Mouse (Mus musculus) stomach, embryonic 15.5 days (tissue): ENCODE results near the gene Kif26a. TPM values are rescaled to one million over a fixed set of nuclear protein-coding genes. Genes with fewer than 3 reads are reported as not detected.

Source experiments
- ATAC-seq: fragments of 200-750 bp; cut with Nextera tagmentation; 2 replicates; pipeline ENCODE4 v1.8.0; 2017; ENCODE audit warnings: low read depth, moderate number of reproducible peaks, moderate TSS enrichment; ENCODE audit not compliant: insufficient read depth, low FRiP score
- H3K27ac ChIP-seq: fragments of 300-500 bp; sonication (generic); 2 replicates; pipeline ENCODE4 v1.5.1; 2015; ENCODE audit warnings: mild to moderate bottlenecking, inconsistent platforms
- H3K27me3 ChIP-seq: fragments of 300-500 bp; sonication (generic); replicated peaks from 2 replicates; pipeline ENCODE4 v1.6.1; 2015; ENCODE audit warnings: inconsistent platforms
- H3K36me3 ChIP-seq: fragments of 300-500 bp; sonication (generic); 2 replicates; pipeline ENCODE4 v1.6.1; 2015; ENCODE audit warnings: inconsistent platforms
- H3K4me1 ChIP-seq: fragments of 300-500 bp; sonication (generic); 2 replicates; pipeline ENCODE4 v1.6.1; 2015; ENCODE audit warnings: inconsistent platforms
- H3K4me2 ChIP-seq: fragments of 300-500 bp; sonication (generic); 2 replicates; pipeline ENCODE4 v1.6.1; 2015; ENCODE audit warnings: mild to moderate bottlenecking, inconsistent platforms
- H3K4me3 ChIP-seq: fragments of 300-500 bp; sonication (generic); replicated peaks from 2 replicates; pipeline ENCODE4 v1.5.1; 2015; ENCODE audit warnings: inconsistent platforms
- H3K9ac ChIP-seq: fragments of 300-500 bp; sonication (generic); 2 replicates; pipeline ENCODE4 v1.6.1; 2015; ENCODE audit warnings: inconsistent platforms
- H3K9me3 ChIP-seq: fragments of 300-500 bp; sonication (generic); 2 replicates; pipeline ENCODE4 v1.6.1; 2016; ENCODE audit warnings: inconsistent platforms
- WGBS: fragments of 180-500 bp; shearing (Covaris S2); methylation state at CpG from one replicate; pipeline ENCODE4 v1.1.7; 2015; 5-methylcytosine and 5-hydroxymethylcytosine counted together
- polyA plus RNA-seq: library from polyadenylated mRNA; unstranded; fragments of >200 nt; fragmentation: Nextera tagmentation; extraction: Ambion mirVana; gene quantifications from 2 replicates; pipeline ENCODE4 v1.2.1, GENCODE M21; 2015

Kif26a gene
- polyA plus RNA-seq, result 2.9 and 3.2 TPM in 2 replicates

DNA sequence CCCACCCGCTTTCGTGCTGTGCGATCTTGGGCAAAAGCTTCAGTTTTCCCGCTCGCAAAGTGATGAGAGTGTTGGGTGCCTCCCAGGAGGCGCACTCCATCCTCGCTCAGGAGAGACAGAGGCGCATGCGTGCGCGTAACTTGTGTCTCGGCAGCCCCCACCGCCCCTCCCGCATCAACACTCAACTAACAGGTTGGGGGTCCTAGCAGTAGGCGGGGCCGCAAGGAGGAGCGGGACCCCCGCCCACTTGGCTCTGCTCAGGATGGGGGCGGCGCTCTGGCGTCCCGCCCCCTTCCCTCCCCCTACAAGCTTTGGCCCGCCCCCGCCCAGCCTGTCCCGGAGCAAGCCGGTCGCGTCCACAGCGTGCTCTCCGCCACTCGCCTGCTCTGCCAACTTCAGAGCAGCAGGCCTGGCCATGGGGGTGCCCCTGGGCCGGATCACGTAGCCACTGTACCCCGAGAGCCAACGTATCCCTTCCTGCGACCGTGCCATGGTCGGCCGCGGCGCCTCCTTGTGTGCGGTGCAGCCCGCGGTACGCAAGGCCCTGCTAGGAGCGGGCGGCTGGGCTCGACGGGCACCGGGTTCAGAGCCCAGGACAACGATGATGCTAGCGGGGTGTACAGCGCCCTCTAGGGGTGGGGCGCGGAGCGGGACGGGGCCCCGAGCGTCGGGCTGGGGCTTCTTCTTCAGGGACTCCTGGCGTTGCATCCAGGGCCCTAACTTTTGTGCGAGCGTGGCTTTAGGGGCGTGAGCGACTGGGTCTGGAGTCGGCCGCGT is at the start of gene Kif26a:
Gene Kif26a, plus strand, starts transcription at position 334 of the 777 bp plus-strand sequence.
- Histone ChIP-seq H3K9me3 (no peaks in the 10 kb centered on the region), H3K4me1 (peaks cover 35% of the 10 kb centered on the region), H3K4me2 (peak within 1 kb of the TSS; percentile 92), H3K9ac (peak within 1 kb of the TSS; percentile 52), H3K36me3 (no peaks in the 10 kb centered on the region), H3K27me3 (peaks cover 45% of the 10 kb centered on the region), H3K4me3 (peak within 1 kb of the TSS; percentile 54), H3K27ac (peak within 1 kb of the TSS; percentile 62; the same call in 1 of the 2 replicates)
- under 1% methylated on average over 67 of the region's 68 CpGs for WGBS
- ATAC-seq, result peak; percentile 64

DNA sequence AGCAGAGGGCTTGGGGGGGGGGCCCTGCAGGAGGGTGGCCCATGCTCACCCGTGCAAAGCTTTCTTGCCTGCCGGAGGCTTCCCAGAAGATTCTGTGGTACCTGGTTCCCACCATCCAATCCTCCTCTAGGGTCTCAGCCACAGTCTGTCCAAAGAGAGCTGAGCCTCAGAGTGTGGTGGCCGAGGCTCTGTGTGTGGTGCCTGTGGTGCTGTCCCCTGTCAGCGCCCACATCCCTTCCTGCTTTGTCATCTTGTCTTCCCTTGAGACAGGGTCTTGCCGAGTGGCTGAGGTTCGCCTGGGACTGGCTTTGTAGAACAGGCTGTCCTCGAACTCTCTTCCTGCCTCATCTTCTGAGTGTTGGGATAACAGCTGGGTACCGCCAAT is 49.3 kb upstream of the Kif26a start:
- WGBS, result 68% methylated on average over 8 of the region's 8 CpGs
- Histone ChIP-seq H3K9me3 (no peaks in the 10 kb centered on the region), H3K4me1 (peaks cover 6% of the 10 kb centered on the region; the same call in 1 of the 2 replicates), H3K4me3 (no peak overlapping the region), H3K27ac (no peak overlapping the region), H3K4me2 (no peak overlapping the region), H3K27me3 (no peaks in the 10 kb centered on the region), H3K36me3 (no peaks in the 10 kb centered on the region), H3K9ac (no peak overlapping the region)
- ATAC-seq, result no peak

DNA sequence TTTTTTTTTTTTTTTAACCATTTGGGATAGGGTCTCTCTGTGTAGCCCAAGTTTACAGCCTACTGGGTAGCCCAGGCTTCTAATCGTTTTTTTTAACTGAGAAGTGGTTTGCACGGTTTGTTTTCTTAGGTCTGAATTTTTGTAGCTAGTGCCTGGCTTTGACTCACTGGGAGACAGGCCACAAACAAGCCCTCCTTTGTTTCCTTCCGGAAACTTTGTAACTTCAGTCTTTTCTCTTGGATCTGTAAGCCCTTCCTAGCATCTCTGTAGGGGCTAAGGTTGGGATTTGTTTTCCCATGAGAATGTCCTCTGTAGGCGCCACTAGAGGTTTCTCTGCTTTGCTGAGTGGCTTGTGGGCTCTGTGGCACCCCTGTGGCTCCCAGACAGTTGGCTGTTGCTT is 45.9 kb upstream of the Kif26a start:
- Histone ChIP-seq H3K27me3 (no peaks in the 10 kb centered on the region), H3K4me2 (no peak overlapping the region), H3K9ac (no peak overlapping the region), H3K9me3 (no peaks in the 10 kb centered on the region), H3K36me3 (no peaks in the 10 kb centered on the region), H3K4me3 (no peak overlapping the region), H3K27ac (no peak overlapping the region), H3K4me1 (peaks cover 6% of the 10 kb centered on the region; the same call in 1 of the 2 replicates)
- no peak for ATAC-seq
- WGBS, result 75% methylated on average over 4 of the region's 4 CpGs

DNA sequence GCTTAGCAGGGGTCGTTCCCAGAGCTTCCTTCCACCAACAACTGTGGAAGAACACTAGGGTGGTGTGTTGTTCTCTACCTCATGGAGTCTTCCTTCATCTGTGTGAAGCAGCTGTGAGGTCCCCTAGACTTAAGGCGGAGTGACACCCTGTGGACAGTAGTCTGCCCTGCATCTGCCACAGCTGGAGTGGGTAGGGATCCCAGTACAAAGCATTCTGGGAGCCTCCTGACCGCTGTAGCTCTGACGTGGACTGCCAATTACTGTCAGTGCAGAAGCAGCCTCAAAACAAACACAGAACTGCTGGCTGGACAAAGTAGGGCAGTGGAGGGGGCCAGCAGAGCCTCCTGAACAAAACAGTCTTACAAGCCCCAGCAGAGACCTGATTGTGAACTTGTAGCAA is 45.0 kb upstream of the Kif26a start:
- Histone ChIP-seq H3K9me3 (no peaks in the 10 kb centered on the region), H3K4me3 (no peak overlapping the region), H3K9ac (no peak overlapping the region), H3K27ac (no peak overlapping the region), H3K4me2 (no peak overlapping the region), H3K36me3 (no peaks in the 10 kb centered on the region), H3K4me1 (peaks cover 5% of the 10 kb centered on the region; the same call in 1 of the 2 replicates), H3K27me3 (no peaks in the 10 kb centered on the region)
- ATAC-seq, result no peak
- WGBS, result 51% methylated on average over 4 of the region's 4 CpGs

DNA sequence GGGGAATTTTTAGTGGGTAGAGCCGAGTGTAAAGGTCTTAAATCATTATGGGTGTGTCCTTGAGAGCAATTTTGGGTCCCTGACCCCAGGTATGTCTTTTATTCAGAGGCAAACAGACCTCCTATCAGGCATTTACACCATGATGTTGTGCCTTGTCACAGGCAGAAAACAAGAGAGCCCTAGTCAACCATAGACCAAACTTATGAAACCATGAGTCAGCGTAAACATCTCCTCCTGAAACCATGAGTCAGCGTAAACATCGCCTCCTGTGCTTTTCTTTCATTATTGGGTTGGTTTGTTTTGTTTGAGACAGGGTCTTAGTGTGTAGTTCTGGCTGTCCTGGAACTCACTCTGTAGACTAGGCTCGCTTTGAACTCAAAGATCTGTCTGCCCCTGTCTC is 42.8 kb upstream of the Kif26a start:
- no peak overlapping the region for H3K9ac ChIP-seq
- no peak overlapping the region for H3K27ac ChIP-seq
- H3K4me1 ChIP-seq, result peaks cover 7% of the 10 kb centered on the region
- H3K9me3 ChIP-seq, result no peaks in the 10 kb centered on the region
- no peak for ATAC-seq
- no peaks in the 10 kb centered on the region for H3K36me3 ChIP-seq
- H3K4me3 ChIP-seq, result no peak overlapping the region
- no peak overlapping the region for H3K4me2 ChIP-seq
- H3K27me3 ChIP-seq, result no peaks in the 10 kb centered on the region
- WGBS, result 82% methylated on average over 5 of the region's 5 CpGs

DNA sequence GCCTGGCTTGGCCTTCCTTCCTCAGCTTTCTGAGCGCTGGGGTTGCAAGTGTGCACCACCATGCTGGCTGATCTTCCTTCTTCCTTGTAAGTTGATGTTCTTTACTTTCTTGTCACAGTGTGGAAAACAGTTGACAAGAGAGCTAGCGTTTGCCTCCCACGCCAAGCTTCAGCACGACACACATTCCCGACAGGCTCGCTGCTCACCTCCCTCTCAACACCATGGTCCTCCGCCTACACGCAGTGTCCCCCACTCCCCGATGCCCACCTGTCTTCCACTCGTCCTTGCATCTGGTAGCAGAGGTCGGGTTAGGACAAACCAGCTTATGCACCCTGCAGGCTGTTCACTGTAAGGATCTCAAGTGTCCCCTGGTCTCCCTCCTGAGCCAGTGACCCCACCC is 41.1 kb upstream of the Kif26a start:
- H3K4me3 ChIP-seq, result no peak overlapping the region
- H3K9me3 ChIP-seq, result no peaks in the 10 kb centered on the region
- no peaks in the 10 kb centered on the region for H3K27me3 ChIP-seq
- H3K4me2 ChIP-seq, result no peak overlapping the region
- no peaks in the 10 kb centered on the region for H3K36me3 ChIP-seq
- H3K27ac ChIP-seq, result no peak overlapping the region
- peaks cover 7% of the 10 kb centered on the region for H3K4me1 ChIP-seq
- 86% methylated on average over 11 of the region's 11 CpGs for WGBS
- no peak overlapping the region for H3K9ac ChIP-seq
- ATAC-seq, result no peak

DNA sequence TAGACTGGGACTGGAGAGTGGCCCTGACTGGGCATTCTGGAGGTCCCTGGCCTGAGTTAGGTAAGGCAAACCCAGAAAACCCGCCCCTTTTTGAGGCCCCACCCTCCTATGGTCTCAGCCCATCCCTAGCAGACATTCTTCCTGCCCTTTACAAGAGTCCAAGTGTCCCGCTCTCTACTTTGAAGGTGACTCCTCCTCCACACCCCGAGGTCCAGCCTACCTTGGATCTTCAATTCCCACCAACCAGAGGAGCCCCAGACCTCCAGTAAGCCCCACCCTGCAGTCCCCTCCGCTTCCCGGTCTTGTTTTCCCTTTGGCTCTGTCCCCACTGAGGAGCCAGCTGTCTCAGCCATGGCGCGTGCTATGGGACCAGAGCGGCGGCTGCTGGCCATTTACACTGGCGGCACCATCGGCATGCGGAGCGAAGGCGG is 39.5 kb upstream of the Kif26a start, which contains the start of gene Aspg:
Gene Aspg, plus strand, starts transcription at position 139 of the 431 bp plus-strand sequence.
- peak within 1 kb of the TSS; percentile 44 for H3K4me2 ChIP-seq
- WGBS, result 3% methylated on average over 14 of the region's 14 CpGs
- H3K4me3 ChIP-seq, result peak within 1 kb of the TSS; percentile 18
- ATAC-seq, result peak; percentile 52
- H3K36me3 ChIP-seq, result no peaks in the 10 kb centered on the region
- peaks cover 11% of the 10 kb centered on the region for H3K4me1 ChIP-seq
- no peaks in the 10 kb centered on the region for H3K9me3 ChIP-seq
- no peak within 1 kb of the TSS for H3K9ac ChIP-seq
- H3K27me3 ChIP-seq, result no peaks in the 10 kb centered on the region
- H3K27ac ChIP-seq, result no peak within 1 kb of the TSS

DNA sequence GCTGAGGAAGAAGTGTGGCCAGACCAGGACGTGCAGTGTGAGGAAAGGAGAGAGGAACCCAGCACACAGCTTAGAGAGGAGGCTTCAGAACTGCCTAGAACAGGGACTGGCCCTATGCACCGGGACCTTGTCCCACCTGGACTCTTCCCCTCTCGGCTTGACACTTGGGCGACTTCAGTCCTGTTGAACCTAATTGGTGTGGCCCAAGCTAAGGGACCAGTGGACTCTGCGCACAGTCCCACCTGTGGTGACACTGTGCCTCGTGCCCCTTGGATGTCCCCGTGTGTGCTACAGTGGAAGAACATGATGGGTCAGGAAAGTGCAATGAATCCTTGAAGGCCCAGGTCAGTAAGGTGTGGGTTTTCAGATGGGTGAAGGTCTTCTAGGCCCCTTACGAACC is 38.3 kb upstream of the Kif26a start:
- no peak overlapping the region for H3K9ac ChIP-seq

DNA sequence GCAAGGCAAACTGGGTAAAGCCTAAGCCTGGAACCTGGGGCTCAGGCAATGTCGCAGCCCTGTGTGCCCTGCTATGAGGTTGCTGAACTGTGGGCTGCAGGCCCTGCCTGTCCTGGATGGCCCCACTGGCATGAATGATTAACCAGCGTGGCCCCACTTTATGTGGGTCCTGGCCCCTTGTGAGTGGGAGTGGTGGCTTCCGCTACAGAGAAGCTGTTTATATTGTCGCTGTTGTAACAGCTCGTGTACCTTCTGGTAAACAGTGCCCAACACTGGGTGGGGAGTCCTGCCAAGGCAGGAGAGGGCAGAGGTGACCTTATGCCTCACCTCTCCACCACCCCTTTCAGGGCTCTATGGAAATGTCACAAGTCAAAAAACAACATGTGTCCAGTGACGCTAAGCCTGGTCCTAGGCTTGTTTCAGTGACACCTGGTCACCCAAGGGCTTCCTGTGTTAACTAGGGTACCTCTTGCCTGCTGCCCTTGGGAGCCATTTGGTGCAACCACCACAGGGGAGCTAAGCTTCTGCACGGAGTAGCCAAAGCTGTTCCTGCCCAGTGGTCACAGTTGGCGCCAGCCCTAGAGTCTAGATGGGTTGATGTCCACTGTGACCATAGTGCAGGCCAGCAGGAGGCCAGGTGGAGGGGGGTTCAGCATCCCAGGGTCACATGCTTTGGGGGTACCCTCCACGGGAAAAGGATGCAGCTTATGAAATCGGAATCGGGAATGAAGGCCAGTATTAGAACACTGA is 37.1 kb upstream of the Kif26a start:
- Histone ChIP-seq H3K9ac (no peak overlapping the region), H3K27me3 (no peaks in the 10 kb centered on the region), H3K4me1 (peaks cover 19% of the 10 kb centered on the region), H3K9me3 (no peaks in the 10 kb centered on the region), H3K36me3 (no peaks in the 10 kb centered on the region), H3K4me2 (no peak overlapping the region), H3K27ac (no peak overlapping the region), H3K4me3 (no peak overlapping the region)
- 74% methylated on average over 11 of the region's 11 CpGs for WGBS
- no peak for ATAC-seq

More for the DNA sequence above, 38.3 kb upstream of the Kif26a start:
- H3K27ac ChIP-seq, result no peak overlapping the region
- peaks cover 12% of the 10 kb centered on the region for H3K4me1 ChIP-seq
- H3K4me2 ChIP-seq, result no peak overlapping the region
- 85% methylated on average over 8 of the region's 8 CpGs for WGBS
- no peak for ATAC-seq
- no peaks in the 10 kb centered on the region for H3K9me3 ChIP-seq
- H3K27me3 ChIP-seq, result no peaks in the 10 kb centered on the region
- H3K4me3 ChIP-seq, result no peak overlapping the region
- no peaks in the 10 kb centered on the region for H3K36me3 ChIP-seq

DNA sequence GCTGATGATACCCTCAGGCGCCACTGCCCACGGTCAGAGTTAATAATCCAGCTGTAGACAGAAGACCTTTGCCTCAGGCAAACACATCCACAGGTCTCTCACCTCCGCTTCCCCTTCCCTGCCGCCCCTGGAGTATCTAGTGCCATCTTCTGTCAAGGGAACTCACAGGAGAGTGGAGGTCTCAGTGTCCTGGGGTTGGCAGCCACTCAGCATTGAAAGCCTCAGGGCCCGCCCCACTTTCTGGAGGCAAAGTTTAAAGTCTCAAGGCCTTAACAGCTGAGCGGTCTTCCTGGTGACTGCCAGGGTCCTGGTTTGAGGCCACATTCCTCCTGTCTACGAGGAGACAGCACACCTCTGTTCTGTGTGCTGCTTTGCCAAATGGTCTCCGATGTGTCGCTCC is 36.3 kb upstream of the Kif26a start:
- WGBS, result 78% methylated on average over 9 of the region's 9 CpGs
- ATAC-seq, result no peak
- H3K4me2 ChIP-seq, result no peak overlapping the region

DNA sequence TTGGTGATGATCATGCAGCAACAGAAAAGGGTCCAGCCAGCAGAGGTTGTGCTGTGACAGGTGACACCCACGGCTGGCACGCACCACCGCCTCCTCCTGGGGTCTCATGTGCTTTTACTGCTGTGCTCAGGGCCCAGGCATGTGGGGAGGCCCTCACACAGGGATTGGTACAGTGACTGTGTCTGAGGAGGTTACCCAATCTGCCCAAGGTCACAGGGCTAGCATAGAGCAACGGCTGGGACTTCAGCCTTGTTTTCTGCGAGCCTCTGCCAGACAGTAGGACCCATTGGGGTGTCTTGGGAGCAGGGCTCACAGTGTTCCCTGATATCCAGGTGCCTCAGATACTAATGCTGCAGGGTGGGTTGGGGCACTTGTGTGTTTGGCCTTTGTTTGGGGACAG is 34.7 kb upstream of the Kif26a start:
- no peak for ATAC-seq
- no peaks in the 10 kb centered on the region for H3K36me3 ChIP-seq
- H3K4me3 ChIP-seq, result no peak overlapping the region
- H3K4me2 ChIP-seq, result no peak overlapping the region
- 73% methylated on average over 5 of the region's 5 CpGs for WGBS
- no peak overlapping the region for H3K9ac ChIP-seq
- no peaks in the 10 kb centered on the region for H3K27me3 ChIP-seq
- H3K27ac ChIP-seq, result no peak overlapping the region
- H3K4me1 ChIP-seq, result peaks cover 18% of the 10 kb centered on the region
- no peaks in the 10 kb centered on the region for H3K9me3 ChIP-seq

More for the DNA sequence above, 36.3 kb upstream of the Kif26a start:
- Histone ChIP-seq H3K4me1 (peaks cover 19% of the 10 kb centered on the region), H3K27ac (no peak overlapping the region), H3K27me3 (no peaks in the 10 kb centered on the region), H3K9ac (no peak overlapping the region), H3K36me3 (no peaks in the 10 kb centered on the region), H3K4me3 (no peak overlapping the region), H3K9me3 (no peaks in the 10 kb centered on the region)

DNA sequence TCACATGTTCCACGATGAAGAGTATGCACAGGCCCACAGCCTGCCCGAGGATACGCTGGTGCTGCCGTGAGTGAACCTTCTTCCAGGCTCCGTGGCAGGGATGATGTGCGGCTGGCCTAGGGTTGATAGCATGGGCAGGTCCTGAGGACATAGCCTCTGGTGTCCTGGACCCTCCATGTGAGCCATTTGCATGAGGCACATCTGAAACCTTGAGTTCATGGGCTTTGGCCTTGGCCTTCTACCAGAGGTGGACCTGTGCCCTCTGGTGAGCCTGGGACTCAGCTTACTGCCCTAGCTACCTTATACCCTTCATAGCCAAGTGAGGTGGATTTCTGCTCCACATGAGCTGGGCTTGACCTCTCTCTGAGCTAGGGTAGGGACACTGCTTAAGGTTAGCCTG is 33.8 kb upstream of the Kif26a start:
- H3K27me3 ChIP-seq, result no peaks in the 10 kb centered on the region
- no peak overlapping the region for H3K9ac ChIP-seq
- no peak overlapping the region for H3K27ac ChIP-seq
- peaks cover 13% of the 10 kb centered on the region for H3K4me1 ChIP-seq
- WGBS, result 88% methylated on average over 6 of the region's 6 CpGs
- no peaks in the 10 kb centered on the region for H3K36me3 ChIP-seq
- H3K9me3 ChIP-seq, result no peaks in the 10 kb centered on the region
- no peak overlapping the region for H3K4me3 ChIP-seq
- no peak overlapping the region for H3K4me2 ChIP-seq
- ATAC-seq, result no peak
